Mouse (Mus musculus): ENCODE results near the gene Gal3st2c.
A peak's percentile ranks its signal among the peaks of the same experiment; 100 is the strongest.
"Not testable (repeated sequence)": the region's sequence is repeated elsewhere in the genome, so short reads cannot be mapped to it uniquely, and the experiment has no call there.

The Gal3st2c gene

GRCm38 (mm10) chr1:94045559-94045958, 55.2 kb downstream of the Gal3st2c start:
- DNase-seq (ENCODE audit: low read depth, low spot score): no peak

GRCm38 (mm10) chr1:94046544-94046943, 56.2 kb downstream of the Gal3st2c start:
- peak; percentile 45 for DNase-seq (ENCODE audit: low read depth, low spot score)

- no peak for DNase-seq (ENCODE audit: low read depth, low spot score)
Measured at GRCm38 (mm10) chr1:94051104-94051503, 60.8 kb downstream of the Gal3st2c start.

GRCm38 (mm10) chr1:94052373-94052772, 62.1 kb downstream of the Gal3st2c start, which contains the start of gene Pdcd1:
Gene Pdcd1 (minus strand): TSS chr1:94052553.
- peak; percentile 76 for DNase-seq (ENCODE audit: low read depth, low spot score)

GRCm38 (mm10) chr1:94053530-94054216, 63.4 kb downstream of the Gal3st2c start:
- peak; percentile 68 for DNase-seq (ENCODE audit: low read depth, low spot score)

GRCm38 (mm10) chr1:94054481-94054880, 64.2 kb downstream of the Gal3st2c start:
- DNase-seq (ENCODE audit: low read depth, low spot score): no peak

GRCm38 (mm10) chr1:94055966-94056365, 65.7 kb downstream of the Gal3st2c start:
- peak; percentile 50 for DNase-seq (ENCODE audit: low read depth, low spot score)

- DNase-seq (ENCODE audit: low read depth, low spot score): no peak
Measured at GRCm38 (mm10) chr1:94057401-94057800, 67.1 kb downstream of the Gal3st2c start.

GRCm38 (mm10) chr1:94058281-94058680, 68.0 kb downstream of the Gal3st2c start:
- DNase-seq (ENCODE audit: low read depth, low spot score): not testable (repeated sequence)
